Mouse (Mus musculus): ENCODE results near the gene Siah1b.
A peak's percentile ranks its signal among the peaks of the same experiment; 100 is the strongest.

Gene Siah1b

DNA sequence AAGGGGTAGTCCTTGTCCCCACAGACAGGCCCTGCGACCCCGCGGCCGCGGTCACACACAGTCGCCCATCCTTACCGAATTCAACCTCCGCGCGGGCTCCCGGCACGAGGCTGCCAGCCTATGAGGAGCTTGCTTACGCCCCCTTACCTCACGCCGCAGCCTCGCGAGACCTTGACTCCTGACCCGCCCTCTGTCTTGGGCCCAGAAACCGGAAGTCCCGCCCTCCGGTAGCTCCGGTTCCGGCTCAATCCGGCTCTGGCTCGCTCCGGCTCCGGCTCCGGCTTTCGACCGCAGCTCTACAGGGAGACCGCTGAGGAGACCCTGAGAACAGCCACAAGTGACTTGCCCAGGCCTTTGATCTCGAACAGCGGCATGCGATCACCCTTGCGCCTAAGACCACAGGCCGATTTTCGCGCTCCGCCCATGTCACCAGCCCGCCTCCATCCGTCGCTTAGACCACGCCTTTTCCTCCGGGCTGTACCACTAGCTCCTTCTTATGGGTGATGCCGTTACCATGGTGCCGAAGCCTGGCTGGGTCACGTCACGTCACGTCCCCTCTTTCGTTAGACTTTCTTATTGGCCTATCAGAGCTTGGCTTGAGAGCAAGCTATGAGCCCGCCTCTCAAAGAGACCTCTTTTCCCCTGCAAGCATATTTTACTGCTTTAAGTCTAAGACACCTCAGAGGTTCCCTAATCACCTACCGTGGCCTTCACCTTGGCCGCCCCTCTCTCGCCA, at the start of gene Siah1b:
TSS of gene Siah1b (minus strand) at position 454 of the 736 bp plus-strand sequence.
- peak; percentile 80 to 90 for DNase-seq

DNA sequence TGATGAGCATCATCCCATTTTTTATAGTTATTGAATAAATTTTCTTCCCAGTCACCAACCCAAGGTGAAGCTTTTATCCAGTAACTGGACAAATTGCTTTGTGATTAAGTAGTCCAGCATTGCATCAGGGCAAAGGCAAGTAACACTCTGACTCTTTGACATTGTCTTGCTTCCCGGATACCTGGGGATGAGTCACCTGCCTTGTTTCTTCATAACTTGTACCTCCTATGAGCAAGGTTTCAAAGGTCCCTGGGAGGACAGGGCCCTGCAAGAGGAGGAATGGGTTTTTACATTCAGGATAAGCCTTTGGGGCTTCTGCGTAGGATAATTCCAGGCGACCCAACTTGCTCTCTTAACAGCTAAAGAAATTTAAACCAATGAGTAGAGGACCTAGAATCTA, 47.6 kb upstream of the Siah1b start:
- no peak for DNase-seq

DNA sequence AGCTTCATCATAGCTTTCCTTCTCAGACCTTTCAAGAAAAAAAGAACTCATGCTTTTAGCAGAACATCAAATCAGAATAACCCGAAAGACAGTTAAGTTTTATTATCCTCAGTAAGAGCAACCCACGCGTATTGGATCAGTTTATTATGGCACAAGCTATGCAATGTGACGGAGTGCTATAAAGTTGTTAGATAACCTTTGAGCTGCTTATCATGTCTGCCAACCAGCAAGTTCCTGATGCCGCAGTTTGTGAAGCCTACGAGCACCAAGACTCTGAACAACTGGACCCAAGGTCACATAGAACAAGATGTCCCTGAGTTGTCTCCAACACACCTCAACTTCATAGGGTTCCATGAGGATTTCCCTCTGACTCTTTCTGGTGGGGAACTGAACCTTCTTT, 37.5 kb upstream of the Siah1b start:
- DNase-seq = no peak

DNA sequence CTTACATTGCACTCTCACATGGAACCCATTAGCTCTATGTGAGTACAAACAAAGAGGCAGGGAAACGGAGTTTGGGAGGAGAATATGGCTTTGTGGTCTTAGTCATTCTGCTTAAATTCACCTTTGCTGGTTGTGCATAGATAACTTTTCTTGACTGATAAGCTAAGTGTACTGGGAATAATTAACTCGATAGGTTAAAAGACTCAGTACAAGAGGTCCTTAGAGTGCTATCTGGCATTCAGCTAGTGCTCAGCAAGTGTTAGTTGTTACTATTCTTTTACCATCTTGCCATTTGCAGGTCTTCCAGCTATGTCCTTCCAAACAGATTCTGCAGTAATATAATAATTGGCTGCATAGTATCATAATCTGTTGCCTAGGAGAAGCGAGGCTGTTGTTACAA, 34.9 kb upstream of the Siah1b start:
- DNase-seq = no peak

DNA sequence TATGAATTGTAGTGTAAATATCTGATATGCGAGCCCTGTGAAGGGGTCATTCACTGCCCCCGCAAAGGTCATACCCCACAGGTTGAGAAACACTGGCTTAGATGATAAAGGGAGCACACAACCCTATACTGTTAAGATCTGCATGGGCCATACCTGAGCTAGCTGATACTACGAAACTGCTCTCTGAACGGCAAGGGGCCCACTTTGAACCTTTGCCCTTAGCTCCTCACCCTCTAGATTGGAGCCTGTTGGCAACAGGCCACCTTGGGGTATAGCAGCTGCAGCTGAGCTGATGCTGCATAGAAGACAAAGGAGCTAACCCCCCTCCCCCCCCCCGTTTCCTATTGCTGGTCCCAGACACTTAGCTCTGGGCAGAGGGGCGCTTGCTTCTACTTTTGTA, 26.4 kb upstream of the Siah1b start:
- DNase-seq = no peak

DNA sequence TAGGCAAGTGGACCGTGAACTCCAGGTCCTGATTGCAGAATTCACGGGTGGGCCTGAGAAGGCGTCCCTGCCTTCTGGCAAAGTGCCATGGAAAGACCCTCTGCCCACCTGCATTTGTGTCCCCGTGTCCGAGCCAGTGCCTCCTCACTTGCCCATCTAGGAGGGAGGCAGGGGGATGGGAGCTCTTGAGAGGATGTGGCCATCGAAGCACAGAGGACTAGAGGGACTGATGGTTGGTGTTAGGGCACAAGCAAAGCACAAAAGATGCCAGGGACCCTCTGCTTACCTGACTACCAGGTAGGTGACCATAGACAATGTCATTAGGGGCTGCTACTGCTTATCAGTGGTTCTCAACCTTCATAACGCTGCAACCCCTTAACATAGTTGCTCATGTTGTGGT, 25.9 kb upstream of the Siah1b start:
- DNase-seq = no peak

DNA sequence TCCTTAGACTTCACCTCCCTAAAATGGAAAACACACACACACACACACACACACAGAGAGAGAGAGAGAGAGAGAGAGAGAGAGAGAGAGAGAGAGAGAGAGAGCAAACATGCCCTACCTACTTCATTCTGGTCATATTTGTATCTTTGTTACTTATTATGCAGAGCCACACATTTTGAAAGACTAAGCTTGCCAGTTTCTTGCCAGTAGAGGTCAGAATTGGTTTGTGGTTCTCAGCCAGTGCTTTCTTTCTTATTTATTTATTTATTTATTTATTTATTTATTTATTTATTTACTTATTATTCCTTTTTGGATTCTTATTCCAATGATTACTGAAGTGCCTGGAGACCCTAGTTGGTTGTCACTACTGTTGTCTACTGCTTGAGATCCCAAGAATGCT, 25.2 kb upstream of the Siah1b start:
- DNase-seq = no peak

DNA sequence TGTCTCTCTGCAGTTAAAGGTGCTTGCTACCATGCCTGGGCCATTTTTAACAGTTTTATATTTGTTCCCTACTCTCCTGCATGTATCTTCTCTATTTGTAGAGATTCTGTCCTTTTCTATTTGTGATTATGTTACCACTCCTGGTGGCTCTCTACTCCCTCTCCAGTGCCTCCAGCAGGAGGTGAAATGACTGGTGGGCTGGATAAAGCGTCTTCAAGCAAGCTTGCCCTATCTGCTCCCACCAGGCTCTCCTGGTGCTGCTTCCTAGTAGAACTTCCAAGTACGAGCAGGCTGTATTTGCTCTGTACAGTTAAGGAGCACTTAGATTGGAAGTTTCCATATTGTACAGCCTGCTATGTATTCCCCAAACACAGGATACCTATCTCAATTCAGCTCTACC, 19.5 kb upstream of the Siah1b start:
- DNase-seq = no peak

DNA sequence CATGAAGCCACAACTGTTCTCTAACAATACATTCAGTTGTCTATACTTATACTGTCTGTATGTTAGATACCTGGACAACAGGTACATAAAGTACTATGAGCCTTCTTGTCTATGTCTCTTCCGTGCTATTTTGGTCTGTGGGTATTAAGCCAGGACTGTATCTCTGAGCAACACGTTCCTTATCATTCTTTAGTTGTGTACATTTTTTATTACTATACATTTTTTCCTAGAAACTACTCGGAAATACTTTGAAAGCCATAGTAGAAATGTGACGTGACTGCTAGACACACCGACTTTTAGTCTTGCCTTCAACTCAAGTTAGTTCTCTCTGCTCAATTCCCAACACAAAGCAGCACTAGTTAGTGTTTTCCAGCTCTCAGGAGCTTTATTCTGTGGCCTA, 17.1 kb upstream of the Siah1b start:
- DNase-seq = no peak

DNA sequence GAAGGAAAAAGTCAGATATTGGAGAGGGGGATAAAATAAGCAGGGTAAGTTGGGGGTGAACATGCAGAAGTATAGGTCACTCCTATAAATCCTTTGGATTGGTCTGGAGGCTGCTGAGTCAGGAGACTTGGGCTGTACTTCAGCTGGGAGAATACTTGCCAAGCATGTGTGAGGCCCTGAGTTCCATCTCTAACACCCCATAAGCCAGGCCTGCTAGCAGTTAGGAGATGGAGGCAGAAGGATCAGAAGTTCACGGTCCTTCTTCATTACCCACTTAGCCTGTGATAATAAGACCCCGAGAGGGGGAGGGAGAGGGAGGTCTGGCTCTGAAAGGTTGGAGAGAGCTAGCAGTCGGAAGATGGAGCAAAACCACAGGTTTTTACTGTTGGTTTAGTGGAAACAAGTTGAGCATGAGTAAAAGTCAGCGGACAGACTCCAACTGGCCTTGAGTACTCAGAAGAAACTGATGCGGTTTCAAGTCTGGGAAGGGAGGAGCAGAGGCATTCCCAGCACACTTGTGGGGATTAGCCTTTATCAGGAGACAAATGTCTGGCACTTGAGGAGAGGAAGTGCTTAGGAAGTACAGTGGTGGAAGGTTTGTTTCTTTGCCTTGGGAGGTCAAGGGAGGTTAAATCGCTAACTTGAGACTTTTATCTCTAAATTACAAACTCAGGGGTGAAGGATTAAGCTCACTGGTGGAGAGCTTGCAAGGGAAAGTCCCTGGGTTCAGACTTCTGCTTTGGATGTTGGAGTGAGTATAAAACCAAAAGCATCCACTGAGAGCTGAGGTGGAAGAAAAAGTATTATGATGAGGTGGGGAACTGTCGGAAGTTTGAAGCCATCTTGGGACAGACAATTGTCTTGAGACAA, 16.2 kb upstream of the Siah1b start:
- no peak for DNase-seq

DNA sequence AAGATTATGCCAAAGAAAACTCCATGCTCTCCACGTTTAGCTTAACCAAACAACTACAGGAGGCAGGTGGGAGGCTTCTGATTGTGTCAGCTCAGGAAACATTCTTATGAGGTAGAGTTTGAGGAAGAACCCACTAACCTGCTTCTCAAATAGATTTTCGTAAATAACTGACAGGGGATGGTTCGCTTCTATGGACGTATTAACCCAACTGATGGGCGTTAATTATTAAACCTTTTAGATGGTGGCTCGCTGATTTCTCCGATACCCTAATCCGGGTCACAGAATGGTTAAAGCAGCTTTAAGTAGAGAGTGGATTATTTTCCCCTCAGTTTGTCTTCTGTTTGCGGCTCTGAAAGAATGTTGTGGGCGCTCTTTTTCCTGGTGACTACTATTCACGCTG, 13.6 kb upstream of the Siah1b start:
- DNase-seq = no peak

DNA sequence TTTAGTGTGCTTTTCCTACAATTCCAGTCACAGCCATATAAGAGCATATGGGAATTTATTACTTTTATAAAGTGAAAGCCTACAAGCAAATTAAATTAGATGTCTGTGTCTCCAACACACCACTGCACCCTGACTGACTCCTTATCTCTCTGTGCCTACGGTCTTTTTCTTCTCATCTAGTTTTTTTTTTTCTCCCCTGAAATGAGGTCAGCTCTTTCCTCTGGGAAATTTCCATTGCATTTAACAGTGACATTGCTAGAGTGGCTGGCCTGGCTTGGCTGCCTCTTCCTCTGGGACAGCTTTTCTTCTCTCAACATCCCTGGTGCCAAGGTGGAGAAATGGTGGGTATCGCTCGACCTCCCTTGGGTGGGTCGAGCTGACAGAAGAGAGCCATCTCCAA, 12.3 kb upstream of the Siah1b start, which contains the start of gene Cltrn:
TSS of gene Cltrn (plus strand) at position 249 of the 400 bp plus-strand sequence.
- no peak for DNase-seq

DNA sequence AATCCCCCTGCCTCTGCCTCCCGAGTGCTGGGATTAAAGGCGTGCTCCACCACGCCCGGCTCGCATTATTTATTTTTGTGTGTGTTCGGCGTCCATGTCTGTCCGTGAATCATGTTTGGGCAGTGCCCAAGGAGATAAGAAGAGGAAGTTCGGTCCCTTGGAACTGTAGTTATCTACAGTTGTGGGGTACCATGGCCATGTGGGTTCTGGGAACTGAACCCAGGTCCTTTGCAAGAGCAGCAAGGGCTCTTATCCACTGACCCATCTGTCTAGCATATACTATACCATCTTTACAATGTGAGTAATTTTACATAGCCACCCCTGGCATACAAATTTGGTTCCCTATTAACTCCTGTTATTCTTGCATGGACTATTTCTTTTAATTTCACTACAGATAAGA, 5.7 kb upstream of the Siah1b start:
- DNase-seq = no peak

DNA sequence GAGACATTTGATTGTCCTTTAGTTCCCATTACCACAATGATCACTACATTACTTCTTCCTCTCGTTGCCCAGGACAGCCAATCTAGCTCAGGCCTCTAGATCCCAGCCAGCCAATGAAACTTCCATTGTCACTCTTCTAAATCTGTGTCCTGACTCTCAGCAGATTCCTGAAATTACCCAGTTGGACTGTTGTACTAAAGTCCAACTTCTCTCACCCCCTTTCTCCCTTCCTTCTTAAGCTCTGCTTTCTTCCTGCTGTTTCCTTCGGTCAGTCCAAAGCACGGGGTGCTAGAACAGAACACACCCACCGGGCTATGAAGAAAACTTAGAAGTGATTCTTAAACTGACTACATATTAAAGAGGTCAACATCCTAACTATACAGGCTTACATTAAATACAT, 7.3 kb downstream of the Siah1b start:
- no peak for DNase-seq

DNA sequence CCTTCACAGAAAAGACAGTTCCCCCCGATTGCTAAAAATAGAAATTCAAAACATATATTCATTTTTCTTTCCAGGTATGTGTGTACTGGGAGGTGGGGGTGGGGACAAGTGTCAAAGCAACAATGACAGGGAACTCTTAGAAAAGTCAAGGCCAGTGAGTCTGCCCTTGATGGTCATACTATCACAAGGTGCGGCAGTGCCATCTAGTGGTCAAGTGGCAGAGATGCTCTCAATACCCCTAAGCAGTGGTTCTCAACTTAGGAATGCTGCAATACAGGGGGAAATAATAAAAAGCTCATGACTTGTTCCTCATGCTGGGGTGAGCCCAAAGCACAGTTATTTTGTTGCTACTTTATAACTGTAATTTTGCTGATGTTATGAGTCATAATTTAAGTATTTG, 10.1 kb downstream of the Siah1b start:
- DNase-seq = peak; percentile 5 to 12

DNA sequence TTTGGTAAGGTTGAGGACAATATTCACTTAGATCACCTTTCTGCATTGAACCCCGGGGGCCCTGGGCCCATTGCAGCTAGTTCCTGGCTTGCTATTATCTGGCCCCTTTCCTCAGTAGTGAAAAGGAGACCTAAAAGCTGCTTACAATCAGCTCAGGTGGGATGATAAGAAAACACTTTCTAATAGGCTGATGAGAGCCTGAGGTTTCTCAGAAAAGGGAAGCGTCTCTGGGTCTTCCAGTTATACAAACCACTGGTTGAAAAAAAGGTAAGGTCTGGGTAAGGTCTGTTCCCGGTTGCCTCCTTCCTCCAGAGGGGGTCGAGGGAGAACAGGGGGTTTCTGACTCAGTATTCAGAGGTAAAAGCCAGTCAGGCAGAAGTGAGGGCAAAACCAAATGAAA, 17.2 kb downstream of the Siah1b start:
- DNase-seq = no peak

DNA sequence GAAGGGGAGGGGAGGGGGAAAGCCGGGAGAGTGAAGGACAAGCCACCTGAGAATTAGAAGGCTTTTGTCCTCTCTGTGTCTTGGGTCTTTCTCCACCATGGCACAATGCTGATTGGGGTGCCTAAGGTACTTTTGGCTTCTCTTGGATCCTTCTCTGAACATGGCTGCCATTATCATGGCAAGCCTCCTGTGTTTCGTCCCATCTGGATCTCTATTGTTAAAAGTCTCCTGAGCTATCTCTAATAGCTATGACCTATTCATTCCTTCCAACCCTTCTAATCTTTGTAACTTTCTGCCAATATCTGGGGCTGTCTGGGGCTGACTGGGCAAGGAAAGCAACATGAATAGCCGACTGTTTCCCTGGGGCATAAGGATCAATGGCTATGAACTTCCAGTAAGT, 17.8 kb downstream of the Siah1b start:
- DNase-seq = no peak

DNA sequence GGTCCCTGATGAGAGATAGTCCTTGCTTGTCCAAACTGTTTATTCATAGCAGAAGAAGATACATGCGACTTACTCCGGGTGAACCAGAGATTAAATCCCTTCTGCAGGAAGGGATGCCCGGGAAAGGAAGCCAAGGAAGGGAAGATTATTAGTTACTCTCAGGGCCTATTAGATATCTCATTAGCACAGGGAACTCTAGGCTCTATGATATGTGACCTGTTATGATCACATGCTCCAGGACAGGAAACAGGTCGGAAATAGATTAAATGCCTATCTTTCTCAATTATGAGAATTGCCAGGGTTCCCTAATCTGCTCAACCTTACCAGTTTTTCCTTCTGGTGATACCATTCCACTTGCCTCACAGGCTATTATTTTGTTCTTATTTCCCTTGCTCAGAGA, 20.6 kb downstream of the Siah1b start:
- DNase-seq = no peak

DNA sequence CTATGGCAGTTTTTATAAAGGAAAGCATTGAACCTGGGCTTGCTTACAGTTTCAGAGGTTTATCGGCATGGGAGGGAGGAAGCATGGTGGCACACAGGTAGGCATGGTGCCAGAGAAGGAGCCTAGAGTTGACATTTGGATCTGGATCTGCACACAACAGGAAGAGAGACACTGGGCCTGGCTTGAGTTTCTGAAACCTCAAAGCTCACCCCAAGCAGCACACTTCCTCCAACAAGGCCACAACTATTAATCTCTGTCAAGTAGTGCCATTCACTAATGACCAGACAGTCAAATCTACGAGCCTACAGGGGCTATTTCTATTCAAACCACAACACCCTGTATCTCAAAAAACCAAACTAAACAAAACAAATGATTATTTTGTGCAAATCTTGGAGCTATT, 29.6 kb downstream of the Siah1b start:
- no peak for DNase-seq

DNA sequence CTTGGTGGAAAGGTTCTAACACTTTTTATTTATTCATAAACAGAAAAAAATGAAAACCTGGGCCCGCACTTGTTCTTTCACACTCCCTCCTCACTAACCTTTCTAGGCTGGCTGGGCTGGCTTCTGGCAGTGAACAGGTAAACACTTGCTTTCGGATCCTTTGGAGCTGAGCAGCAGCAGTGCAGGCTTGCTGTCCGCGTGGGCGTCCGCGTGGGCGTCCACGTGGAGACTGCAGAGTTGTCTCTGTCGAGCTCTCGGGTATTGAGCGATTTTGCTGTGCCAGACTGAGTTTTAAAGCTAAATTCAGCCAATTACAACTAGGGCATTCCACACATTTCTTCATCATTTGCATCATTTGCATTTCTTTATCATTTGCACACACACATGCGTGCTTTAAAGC, 34.2 kb downstream of the Siah1b start:
- DNase-seq = no peak

DNA sequence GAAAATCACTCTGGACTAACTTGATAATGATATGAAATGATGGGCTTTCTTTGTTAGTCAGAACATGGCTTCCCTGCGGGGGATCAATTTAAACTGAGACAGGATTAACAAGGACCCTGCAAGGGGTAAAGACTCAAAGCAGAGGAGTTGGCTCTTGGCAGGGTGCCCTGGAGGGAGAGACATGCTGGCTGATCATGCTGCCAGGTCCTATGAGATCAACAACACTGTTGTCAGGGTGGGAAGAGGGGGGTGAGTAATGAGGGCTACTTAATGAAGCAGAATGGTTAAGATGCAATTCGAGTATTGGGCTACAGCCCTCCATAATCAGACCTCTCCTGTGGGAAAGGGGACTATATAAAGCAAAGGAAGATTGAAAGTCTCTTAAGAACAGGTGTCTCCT, 37.4 kb downstream of the Siah1b start:
- no peak for DNase-seq

DNA sequence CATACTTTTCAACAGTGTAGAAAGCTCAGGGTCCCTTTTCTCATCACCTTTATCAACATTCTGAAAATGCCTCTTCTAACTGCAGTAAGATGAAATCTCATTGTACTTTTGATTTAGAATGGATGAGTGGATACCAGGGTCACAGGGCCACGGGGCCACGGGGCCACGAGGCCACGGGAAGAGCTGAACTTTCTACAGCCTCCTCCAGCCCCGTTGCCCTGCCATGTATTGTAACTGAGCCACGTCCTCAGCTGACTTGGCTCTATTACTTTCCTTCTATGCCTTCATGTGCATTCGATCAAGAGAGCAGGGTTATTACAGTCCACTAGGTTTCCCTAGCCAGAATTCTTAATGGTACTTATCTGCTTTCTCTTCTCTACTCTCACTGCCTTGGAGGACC, 40.4 kb downstream of the Siah1b start:
- DNase-seq = no peak

DNA sequence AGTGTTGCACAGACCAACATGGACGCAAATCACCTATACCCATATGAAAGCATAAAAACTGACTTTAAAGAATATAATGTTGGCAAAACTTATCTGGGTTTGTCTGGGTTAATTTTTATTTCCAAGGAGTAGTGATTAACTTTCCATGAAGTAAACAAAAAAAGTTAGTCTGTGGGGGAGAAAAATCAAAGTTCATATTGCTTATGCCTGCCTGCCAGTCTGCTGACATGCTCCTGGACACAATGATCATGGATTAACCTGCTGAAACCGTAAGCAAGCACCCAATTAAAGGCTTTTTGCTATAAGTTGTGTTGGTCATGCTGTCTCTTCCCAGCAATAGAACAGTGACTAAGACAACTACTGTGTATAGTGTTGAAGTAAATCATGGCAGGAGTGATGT, 40.9 kb downstream of the Siah1b start:
- DNase-seq = no peak

DNA sequence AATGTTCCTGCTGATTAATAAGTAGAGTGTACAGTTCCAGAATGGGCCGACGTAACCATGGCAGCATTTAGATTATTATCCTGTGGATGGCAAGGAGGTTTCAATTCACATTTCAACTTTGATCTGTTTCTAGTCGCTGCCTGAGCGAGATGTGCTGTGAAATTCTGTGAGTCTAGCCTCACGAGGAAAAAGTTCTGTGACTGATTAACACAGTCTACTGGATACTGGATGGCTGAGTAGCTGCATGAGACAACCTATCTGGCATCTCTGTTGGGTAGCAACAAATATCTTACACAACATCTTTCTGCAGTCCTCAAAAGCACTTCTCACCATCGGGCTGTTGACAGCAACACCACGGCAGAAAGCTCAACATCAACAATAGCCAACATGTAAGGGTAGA, 43.8 kb downstream of the Siah1b start:
- no peak for DNase-seq
